Mouse (Mus musculus): ENCODE results near the gene Ptprn2. TPM values are rescaled to one million over a fixed set of nuclear protein-coding genes. Genes with fewer than 3 reads are reported as not detected.

The Ptprn2 gene
- total and polyA plus RNA-seq, 3 experiments = 0.17 TPM; not detected in 2

- H3K4me1 ChIP-seq (ENCODE audit: control insufficient read depth in 1 of 2, insufficient read depth in 2 of 2) = peaks cover 0 to 6% of the 10 kb centered on the region in 2 experiments; a peak in 2 of 4 replicates
- no peak overlapping the region for H3K4me3 ChIP-seq (replicated peaks in 1 of 3; ENCODE audit: low read depth in 2 of 3, low read length in 2 of 3, poor library complexity in 1 of 3)
- dilution Hi-C loops (cut with MboI; ENCODE audit: extremely low pct_ligation_motif_present, extremely low pct_unique_long_range_greater_than_20kb, low sequenced_read_pairs) (no loop called here), in situ Hi-C loops (cut with MboI; ENCODE audit: low pct_ligation_motif_present, low pct_unique_long_range_greater_than_20kb, low sequenced_read_pairs) (no loop called here)
- H3K9ac ChIP-seq (ENCODE audit: insufficient read depth, low read depth) = no peak overlapping the region
- peak in 1 of 2 experiments; percentile 14; a peak in 1 of 4 replicates for TF ChIP-seq CTCF (conservative IDR thresholded peaks at IDR 0.05 in 1 of 2, IDR thresholded peaks at IDR 0.05 in 1 of 2; ENCODE audit: low read depth in 2 of 2, low read length in 2 of 2)
- TF ChIP-seq NELFE (IDR thresholded peaks at IDR 0.05; ENCODE audit: low read depth, low read length) = no peak
- no peak for TF ChIP-seq IRF4 (IDR thresholded peaks at IDR 0.05; ENCODE audit: low read depth, low read length)
- no peak for TF ChIP-seq KAT2A (IDR thresholded peaks at IDR 0.05; ENCODE audit: insufficient replicate concordance, low read length)
- TF ChIP-seq POLR2A (IDR thresholded peaks at IDR 0.05; ENCODE audit: low read depth, low read length) = no peak
- H3K9me3 ChIP-seq (replicated peaks; ENCODE audit: low read length) = peaks cover 4% of the 10 kb centered on the region
- DNase-seq (ENCODE audit: extremely low read depth) = no peak
- H3K36me3 ChIP-seq (replicated peaks in 1 of 2; ENCODE audit: control insufficient read depth in 1 of 2, insufficient read depth in 1 of 2, low read length in 1 of 2) = no peaks in the 10 kb centered on the region
- H3K27me3 ChIP-seq (replicated peaks) = no peaks in the 10 kb centered on the region
- no peaks in the 10 kb centered on the region for H3K79me2 ChIP-seq (replicated peaks; ENCODE audit: control insufficient read depth, extremely low read depth, insufficient read depth, poor library complexity, severe bottlenecking)
- no peak overlapping the region for H3K27ac ChIP-seq (ENCODE audit: insufficient read depth, low read depth)
- no peak overlapping the region for H3K4me2 ChIP-seq (ENCODE audit: insufficient read depth, low read depth, poor library complexity, severe bottlenecking)
Observed at GRCm38 (mm10) chr12:117187167-117187566, 701.6 kb downstream of the Ptprn2 start.

GRCm38 (mm10) chr12:117192001-117192400 lies 706.5 kb downstream of the Ptprn2 start:
- no peak for TF ChIP-seq BHLHE40 (IDR thresholded peaks at IDR 0.05; ENCODE audit: low read depth, low read length)
- no peak for TF ChIP-seq GABPA (IDR thresholded peaks at IDR 0.05; ENCODE audit: insufficient replicate concordance, low read depth, low read length)
- TF ChIP-seq JUND (conservative IDR thresholded peaks at IDR 0.05; ENCODE audit: low read depth, low read length) = no peak
- dilution Hi-C loops (cut with MboI; ENCODE audit: extremely low pct_ligation_motif_present, extremely low pct_unique_long_range_greater_than_20kb, low sequenced_read_pairs) = no loop called here

GRCm38 (mm10) chr12:117196721-117197425 lies 711.4 kb downstream of the Ptprn2 start:
- Histone ChIP-seq H3K79me2 (replicated peaks; ENCODE audit: control insufficient read depth, extremely low read depth, insufficient read depth, poor library complexity, severe bottlenecking) (no peaks in the 10 kb centered on the region), H3K36me3 (replicated peaks in 1 of 2; ENCODE audit: control insufficient read depth in 1 of 2, insufficient read depth in 1 of 2, low read length in 1 of 2) (no peaks in the 10 kb centered on the region), H3K9ac (ENCODE audit: insufficient read depth, low read depth) (no peak overlapping the region), H3K27me3 (replicated peaks) (peaks cover 3% of the 10 kb centered on the region), H3K9me3 (replicated peaks; ENCODE audit: low read length) (no peaks in the 10 kb centered on the region), H3K4me2 (ENCODE audit: insufficient read depth, low read depth, poor library complexity, severe bottlenecking) (no peak overlapping the region), H3K4me3 (replicated peaks in 1 of 3; ENCODE audit: low read depth in 2 of 3, low read length in 2 of 3, poor library complexity in 1 of 3) (no peak overlapping the region), H3K4me1 (ENCODE audit: control insufficient read depth in 1 of 2, insufficient read depth in 2 of 2) (no peaks in the 10 kb centered on the region), H3K27ac (ENCODE audit: insufficient read depth, low read depth) (no peak overlapping the region)
- TF ChIP-seq ZKSCAN1 (IDR thresholded peaks at IDR 0.05; ENCODE audit: borderline replicate concordance, low read depth, low read length) (no peak), PAX5 (IDR thresholded peaks at IDR 0.05; ENCODE audit: low read length) (no peak), KAT2A (IDR thresholded peaks at IDR 0.05; ENCODE audit: insufficient replicate concordance, low read length) (no peak), MAZ (IDR thresholded peaks at IDR 0.05; ENCODE audit: low read depth, low read length) (no peak), CTCF (conservative IDR thresholded peaks at IDR 0.05 in 1 of 2, IDR thresholded peaks at IDR 0.05 in 1 of 2; ENCODE audit: low read depth in 2 of 2, low read length in 2 of 2) (no peak), ZMIZ1 (IDR thresholded peaks at IDR 0.05; ENCODE audit: low read depth, low read length) (no peak), MXI1 (IDR thresholded peaks at IDR 0.05; ENCODE audit: low read depth, low read length) (no peak), CHD1 (IDR thresholded peaks at IDR 0.05; ENCODE audit: low read depth, low read length) (no peak), EP300 (IDR thresholded peaks at IDR 0.05; ENCODE audit: low read length) (no peak), MEF2A (IDR thresholded peaks at IDR 0.05; ENCODE audit: borderline replicate concordance, low read depth, low read length) (no peak), BHLHE40 (IDR thresholded peaks at IDR 0.05; ENCODE audit: low read depth, low read length) (no peak), ETS1 (conservative IDR thresholded peaks at IDR 0.05; ENCODE audit: low read depth, low read length) (no peak), HCFC1 (IDR thresholded peaks at IDR 0.05; ENCODE audit: low read depth, low read length) (no peak), ELF1 (IDR thresholded peaks at IDR 0.05; ENCODE audit: low read depth, low read length) (no peak), UBTF (IDR thresholded peaks at IDR 0.05; ENCODE audit: low read depth, low read length) (no peak), E2F4 (IDR thresholded peaks at IDR 0.05; ENCODE audit: insufficient replicate concordance, low read depth, low read length) (no peak), MYC (IDR thresholded peaks at IDR 0.05; ENCODE audit: low read depth, low read length) (no peak)
- no peak for DNase-seq (ENCODE audit: extremely low read depth)
- dilution Hi-C loops (cut with MboI; ENCODE audit: extremely low pct_ligation_motif_present, extremely low pct_unique_long_range_greater_than_20kb, low sequenced_read_pairs) = no loop called here
- in situ Hi-C loops (cut with MboI; ENCODE audit: low pct_ligation_motif_present, low pct_unique_long_range_greater_than_20kb, low sequenced_read_pairs) = no loop called here

More at GRCm38 (mm10) chr12:117192001-117192400, 706.5 kb downstream of the Ptprn2 start:
- Histone ChIP-seq H3K36me3 (replicated peaks in 1 of 2; ENCODE audit: control insufficient read depth in 1 of 2, insufficient read depth in 1 of 2, low read length in 1 of 2) (no peaks in the 10 kb centered on the region), H3K27ac (ENCODE audit: insufficient read depth, low read depth) (no peak overlapping the region), H3K9me3 (replicated peaks; ENCODE audit: low read length) (peaks cover 2% of the 10 kb centered on the region), H3K9ac (ENCODE audit: insufficient read depth, low read depth) (no peak overlapping the region), H3K4me2 (ENCODE audit: insufficient read depth, low read depth, poor library complexity, severe bottlenecking) (no peak overlapping the region), H3K79me2 (replicated peaks; ENCODE audit: control insufficient read depth, extremely low read depth, insufficient read depth, poor library complexity, severe bottlenecking) (no peaks in the 10 kb centered on the region), H3K27me3 (replicated peaks) (no peaks in the 10 kb centered on the region), H3K4me3 (replicated peaks in 1 of 3; ENCODE audit: low read depth in 2 of 3, low read length in 2 of 3, poor library complexity in 1 of 3) (no peak overlapping the region), H3K4me1 (ENCODE audit: control insufficient read depth in 1 of 2, insufficient read depth in 2 of 2) (no peaks in the 10 kb centered on the region)
- no peak for DNase-seq (ENCODE audit: extremely low read depth)
- in situ Hi-C loops (cut with MboI; ENCODE audit: low pct_ligation_motif_present, low pct_unique_long_range_greater_than_20kb, low sequenced_read_pairs) = no loop called here
